Mouse (Mus musculus) kidney, adult 2 months (tissue): ENCODE results near the gene Gm49776. TPM values are rescaled to one million over a fixed set of nuclear protein-coding genes. Genes with fewer than 3 reads are reported as not detected.
A peak's percentile ranks its signal among the peaks of the same experiment; 100 is the strongest.
"Not testable (repeated sequence)": the region's sequence is repeated elsewhere in the genome, so short reads cannot be mapped to it uniquely, and the experiment has no call there.

Experiments used
- DNase-seq: peaks from one replicate; pipeline ENCODE4 v3.0.0; 2021
- H3K27ac ChIP-seq: fragments of 200-500 bp; 2 replicates; pipeline ENCODE4 v1.5.1; 2012; ENCODE audit warnings: low read depth, low read length, control low read depth, inconsistent platforms; ENCODE audit not compliant: insufficient read depth
- H3K27me3 ChIP-seq: fragments of 200-500 bp; replicated peaks from 2 replicates; pipeline ENCODE4 v1.6.1; 2012; ENCODE audit warnings: mild to moderate bottlenecking, moderate library complexity, low read length, inconsistent platforms; ENCODE audit not compliant: control insufficient read depth, insufficient read depth
- H3K36me3 ChIP-seq: fragments of 200-500 bp; 2 replicates; pipeline ENCODE4 v1.6.1; 2012; ENCODE audit warnings: mild to moderate bottlenecking, moderate library complexity, low read length, inconsistent platforms; ENCODE audit not compliant: control insufficient read depth, insufficient read depth
- H3K4me1 ChIP-seq: fragments of 200-500 bp; 2 replicates; pipeline ENCODE4 v1.6.1; 2011; ENCODE audit warnings: low read length; ENCODE audit not compliant: control insufficient read depth, insufficient read depth
- H3K4me3 ChIP-seq: fragments of 200-500 bp; 2 replicates; pipeline ENCODE4 v1.5.1; 2011; ENCODE audit warnings: mild to moderate bottlenecking, low read depth, low read length, control low read depth; ENCODE audit not compliant: insufficient read depth
- CTCF ChIP-seq: fragments of 200-500 bp; conservative IDR thresholded peaks from 2 replicates; pipeline ENCODE4 v1.5.1; 2011; ENCODE audit warnings: low read depth, mild to moderate bottlenecking, control low read depth, low read length, moderate library complexity, mixed read lengths; ENCODE audit not compliant: insufficient read depth, insufficient read length
- POLR2A ChIP-seq: fragments of 200-500 bp; IDR thresholded peaks from one replicate; pipeline ENCODE4 v1.6.1; 2011; ENCODE audit warnings: low read depth, low read length, control low read depth
- WGBS: fragments of 180-500 bp; shearing (Covaris S2); methylation state at CpG from one replicate; pipeline ENCODE4 v1.1.7; 2018; 5-methylcytosine and 5-hydroxymethylcytosine counted together
- polyA plus RNA-seq: library from polyadenylated mRNA; depleted of rRNA; stranded (reverse); fragments of >200 nt; gene quantifications from 2 replicates; pipeline ENCODE4 v1.2.3, GENCODE M21; 2012; rRNA removed

Gene Gm49776
- not detected in 2 replicates for polyA plus RNA-seq

GRCm38 (mm10) chr16:18258221-18258620 is at the start of gene Gm49776:
Gm49776 (minus strand) TSS chr16:18258321.
- no peak for TF ChIP-seq POLR2A
- Histone ChIP-seq H3K4me3 (no peak within 1 kb of the TSS), H3K36me3 (peaks cover 11% of the 10 kb centered on the region), H3K4me1 (no peaks in the 10 kb centered on the region), H3K27ac (no peak within 1 kb of the TSS), H3K27me3 (no peaks in the 10 kb centered on the region)
- no peak for DNase-seq
- 94% methylated on average over 2 of the region's 2 CpGs for WGBS

GRCm38 (mm10) chr16:18289614-18290013 is 31.5 kb upstream of the Gm49776 start:
- not testable (repeated sequence) for H3K27ac ChIP-seq, DNase-seq, H3K36me3 ChIP-seq, H3K27me3 ChIP-seq
- Histone ChIP-seq H3K4me1 (peaks cover 11% of the 10 kb centered on the region; the same call in 1 of the 2 replicates), H3K4me3 (peak overlapping the region; percentile 53)
- 2% methylated on average over 10 of the region's 10 CpGs for WGBS

- peak; percentile 99 for DNase-seq
- H3K4me3 ChIP-seq, result peak within 1 kb of the TSS; percentile 66
- peak within 1 kb of the TSS; percentile 66; the same call in 1 of the 2 replicates for H3K27ac ChIP-seq
- no peaks in the 10 kb centered on the region for H3K27me3 ChIP-seq
- TF ChIP-seq CTCF, result no peak
- TF ChIP-seq POLR2A, result no peak
- under 1% methylated on average over 69 of the region's 71 CpGs for WGBS
- peaks cover 2% of the 10 kb centered on the region for H3K36me3 ChIP-seq
- H3K4me1 ChIP-seq, result peaks cover 11% of the 10 kb centered on the region; the same call in 1 of the 2 replicates
Observed at GRCm38 (mm10) chr16:18289067-18289588, 31.0 kb upstream of the Gm49776 start, which contains the start of gene Dgcr8. Dgcr8 (minus strand) TSS chr16:18289246.

- no peak for TF ChIP-seq CTCF
- TF ChIP-seq POLR2A, result no peak
- peaks cover 2% of the 10 kb centered on the region for H3K36me3 ChIP-seq
Observed at GRCm38 (mm10) chr16:18288581-18289061, 30.5 kb upstream of the Gm49776 start.

GRCm38 (mm10) chr16:18288166-18288565 is 30.0 kb upstream of the Gm49776 start:
- DNase-seq, result no peak
- Histone ChIP-seq H3K27ac (no peak overlapping the region), H3K27me3 (no peaks in the 10 kb centered on the region), H3K4me1 (peaks cover 11% of the 10 kb centered on the region; the same call in 1 of the 2 replicates), H3K4me3 (peak overlapping the region; percentile 66), H3K36me3 (peaks cover 4% of the 10 kb centered on the region)
- TF ChIP-seq CTCF, result no peak
- WGBS, result 6% methylated on average over 4 of the region's 4 CpGs

More at GRCm38 (mm10) chr16:18288581-18289061, 30.5 kb upstream of the Gm49776 start:
- peaks cover 11% of the 10 kb centered on the region; the same call in 1 of the 2 replicates for H3K4me1 ChIP-seq
- DNase-seq, result no peak
- H3K27me3 ChIP-seq, result no peaks in the 10 kb centered on the region
- under 1% methylated on average over 28 of the region's 31 CpGs for WGBS
- peak overlapping the region; percentile 66 for H3K4me3 ChIP-seq
- H3K27ac ChIP-seq, result peak overlapping the region; percentile 66; the same call in 1 of the 2 replicates

GRCm38 (mm10) chr16:18275166-18275565 is 17.0 kb upstream of the Gm49776 start:
- H3K36me3 ChIP-seq, result peaks cover 4% of the 10 kb centered on the region; the same call in 1 of the 2 replicates
- H3K27ac ChIP-seq, result no peak overlapping the region
- H3K4me3 ChIP-seq, result no peak overlapping the region
- TF ChIP-seq CTCF, result no peak
- TF ChIP-seq POLR2A, result no peak
- H3K4me1 ChIP-seq, result no peaks in the 10 kb centered on the region
- DNase-seq, result no peak
- H3K27me3 ChIP-seq, result no peaks in the 10 kb centered on the region
- 80% methylated on average over 2 of the region's 2 CpGs for WGBS

- DNase-seq, result no peak
- Histone ChIP-seq H3K36me3 (peaks cover 7% of the 10 kb centered on the region; the same call in 1 of the 2 replicates), H3K27me3 (no peaks in the 10 kb centered on the region), H3K4me3 (no peak overlapping the region), H3K27ac (no peak overlapping the region), H3K4me1 (no peaks in the 10 kb centered on the region)
- WGBS, result 87% methylated on average over 5 of the region's 5 CpGs
- TF ChIP-seq POLR2A, result no peak
- 0 out of 2 replicates have a peak, but pooled peaks have one; percentile 15 for TF ChIP-seq CTCF
Observed at GRCm38 (mm10) chr16:18268182-18268581, 10.1 kb upstream of the Gm49776 start.
